Mouse (Mus musculus) lung, postnatal 0 days (tissue): Measurements from ENCODE around the gene Onecut1. TPM values are rescaled to one million over a fixed set of nuclear protein-coding genes. Genes with fewer than 3 reads are reported as not detected.

ENCODE experiments used
- ATAC-seq: fragments of 200-750 bp; cut with Nextera tagmentation; 2 replicates; pipeline ENCODE4 v1.8.0; 2017; ENCODE audit warnings: moderate library complexity
- DNase-seq: peaks from one replicate; pipeline ENCODE4 v3.0.0-alpha.2; 2016; ENCODE audit warnings: low spot score
- H3K27ac ChIP-seq: fragments of 300-500 bp; sonication (generic); 2 replicates; pipeline ENCODE4 v1.5.1; 2014; ENCODE audit warnings: antibody characterized with exemption, mild to moderate bottlenecking, low read length, mixed read lengths
- H3K27me3 ChIP-seq: fragments of 300-500 bp; sonication (generic); replicated peaks from 2 replicates; pipeline ENCODE4 v1.6.1; 2014; ENCODE audit warnings: low read length, mixed read lengths; ENCODE audit not compliant: insufficient read depth
- H3K36me3 ChIP-seq: fragments of 300-500 bp; sonication (generic); 2 replicates; pipeline ENCODE4 v1.6.1; 2014; ENCODE audit warnings: low read length, mixed read lengths; ENCODE audit not compliant: insufficient read depth
- H3K4me1 ChIP-seq: fragments of 300-500 bp; sonication (generic); 2 replicates; pipeline ENCODE4 v1.6.1; 2014; ENCODE audit warnings: antibody characterized with exemption, low read depth, low read length, mixed read lengths; ENCODE audit not compliant: insufficient read depth
- H3K4me2 ChIP-seq: fragments of 300-500 bp; sonication (generic); replicated peaks from 2 replicates; pipeline ENCODE4 v1.6.1; 2014; ENCODE audit warnings: low read depth, mild to moderate bottlenecking, low read length, moderate library complexity, mixed read lengths
- H3K4me3 ChIP-seq: fragments of 300-500 bp; sonication (generic); 2 replicates; pipeline ENCODE4 v1.5.1; 2014; ENCODE audit warnings: low read depth, low read length
- H3K9ac ChIP-seq: fragments of 300-500 bp; sonication (generic); replicated peaks from 2 replicates; pipeline ENCODE4 v1.6.1; 2014; ENCODE audit warnings: low read depth, mild to moderate bottlenecking
- H3K9me3 ChIP-seq: fragments of 300-500 bp; sonication (generic); 2 replicates; pipeline ENCODE4 v1.6.1; 2016; ENCODE audit warnings: low read length, mixed read lengths
- CTCF ChIP-seq: IDR thresholded peaks from 2 replicates; pipeline ENCODE4 v1.5.1; 2016; ENCODE audit warnings: antibody characterized with exemption, mild to moderate bottlenecking
- EP300 ChIP-seq: IDR thresholded peaks from 2 replicates; pipeline ENCODE4 v1.6.1; 2016; ENCODE audit warnings: antibody characterized with exemption, mild to moderate bottlenecking, control low read depth
- WGBS: fragments of 180-500 bp; shearing (Covaris S2); extraction: QIAGEN DNeasy Blood & Tissue Kit; methylation state at CpG from one replicate; pipeline ENCODE4 v1.1.7; 2014; 5-methylcytosine and 5-hydroxymethylcytosine counted together
- polyA plus RNA-seq: library from polyadenylated mRNA; unstranded; fragments of >200 nt; fragmentation: Nextera tagmentation; extraction: Ambion mirVana; gene quantifications from 2 replicates; pipeline ENCODE4 v1.2.1, GENCODE M21; 2015

Gene Onecut1
- polyA plus RNA-seq, 1 experiment from 2014 or later, result not detected

- H3K36me3 ChIP-seq, result no peaks in the 10 kb centered on the region
- no peak overlapping the region for H3K4me2 ChIP-seq
- WGBS, result 6% methylated on average over 27 of the region's 27 CpGs
- ATAC-seq (peak; percentile 6; the same call in 1 of the 2 replicates), DNase-seq (peak; percentile 17)
- H3K4me3 ChIP-seq, result no peak overlapping the region
- no peak overlapping the region for H3K9ac ChIP-seq
- H3K4me1 ChIP-seq, result peaks cover 10% of the 10 kb centered on the region; the same call in 1 of the 2 replicates
- no peaks in the 10 kb centered on the region for H3K9me3 ChIP-seq
- peaks cover 73% of the 10 kb centered on the region for H3K27me3 ChIP-seq
- TF ChIP-seq EP300 (no peak), CTCF (no peak; the same call in 1 of the 2 replicates)
- H3K27ac ChIP-seq, result no peak overlapping the region
Measured at GRCm38 (mm10) chr9:74866596-74867313, 5.0 kb downstream of the Onecut1 start.

GRCm38 (mm10) chr9:74867641-74868205, 6.0 kb downstream of the Onecut1 start:
- no peaks in the 10 kb centered on the region for H3K36me3 ChIP-seq
- ATAC-seq (no peak), DNase-seq (peak; percentile 35)
- peaks cover under 1% of the 10 kb centered on the region; the same call in 1 of the 2 replicates for H3K4me1 ChIP-seq
- H3K4me3 ChIP-seq, result no peak overlapping the region
- 5% methylated on average over 15 of the region's 15 CpGs for WGBS
- TF ChIP-seq CTCF, result peak; percentile 70
- TF ChIP-seq EP300, result no peak
- H3K9me3 ChIP-seq, result no peaks in the 10 kb centered on the region
- no peak overlapping the region for H3K27ac ChIP-seq
- no peak overlapping the region for H3K9ac ChIP-seq
- H3K27me3 ChIP-seq, result peaks cover 63% of the 10 kb centered on the region
- H3K4me2 ChIP-seq, result no peak overlapping the region

- DNase-seq, result no peak
- H3K4me3 ChIP-seq, result no peak overlapping the region
- TF ChIP-seq EP300, result no peak
- TF ChIP-seq CTCF, result no peak
- no peak for ATAC-seq
- peaks cover 56% of the 10 kb centered on the region for H3K27me3 ChIP-seq
- H3K27ac ChIP-seq, result no peak overlapping the region
- H3K4me1 ChIP-seq, result no peaks in the 10 kb centered on the region
- H3K4me2 ChIP-seq, result no peak overlapping the region
- no peaks in the 10 kb centered on the region for H3K9me3 ChIP-seq
- no peaks in the 10 kb centered on the region for H3K36me3 ChIP-seq
- no peak overlapping the region for H3K9ac ChIP-seq
- 11% methylated on average over 22 of the region's 22 CpGs for WGBS
Measured at GRCm38 (mm10) chr9:74868336-74868950, 6.7 kb downstream of the Onecut1 start.

- H3K27ac ChIP-seq, result no peak overlapping the region
- no peaks in the 10 kb centered on the region for H3K4me1 ChIP-seq
- peak; percentile 93 for TF ChIP-seq CTCF
- TF ChIP-seq EP300, result no peak
- ATAC-seq, result no peak
- no peaks in the 10 kb centered on the region for H3K9me3 ChIP-seq
- H3K4me3 ChIP-seq, result no peak overlapping the region
- WGBS, result 19% methylated on average over 13 of the region's 13 CpGs
- peaks cover 29% of the 10 kb centered on the region for H3K27me3 ChIP-seq
- H3K36me3 ChIP-seq, result no peaks in the 10 kb centered on the region
- no peak overlapping the region for H3K4me2 ChIP-seq
- peak; percentile 61 for DNase-seq
- no peak overlapping the region for H3K9ac ChIP-seq
Measured at GRCm38 (mm10) chr9:74870960-74871688, 9.4 kb downstream of the Onecut1 start.

- Histone ChIP-seq H3K4me1 (no peaks in the 10 kb centered on the region), H3K9me3 (no peaks in the 10 kb centered on the region), H3K4me3 (no peak overlapping the region), H3K9ac (no peak overlapping the region), H3K27me3 (no peaks in the 10 kb centered on the region), H3K4me2 (no peak overlapping the region), H3K27ac (no peak overlapping the region), H3K36me3 (no peaks in the 10 kb centered on the region)
- TF ChIP-seq CTCF, result no peak
- no peak for TF ChIP-seq EP300
- WGBS, result 65% methylated on average over 6 of the region's 6 CpGs
- ATAC-seq (no peak), DNase-seq (no peak)
Measured at GRCm38 (mm10) chr9:74876328-74876727, 14.6 kb downstream of the Onecut1 start.

GRCm38 (mm10) chr9:74877709-74878108, 16.0 kb downstream of the Onecut1 start:
- H3K27ac ChIP-seq, result no peak overlapping the region
- no peak overlapping the region for H3K4me3 ChIP-seq
- H3K4me2 ChIP-seq, result no peak overlapping the region
- H3K36me3 ChIP-seq, result no peaks in the 10 kb centered on the region
- no peaks in the 10 kb centered on the region for H3K4me1 ChIP-seq
- WGBS, result 45% methylated on average over 2 of the region's 2 CpGs
- DNase-seq (no peak), ATAC-seq (no peak)
- TF ChIP-seq CTCF (no peak), EP300 (no peak)
- H3K27me3 ChIP-seq, result no peaks in the 10 kb centered on the region
- no peak overlapping the region for H3K9ac ChIP-seq
- no peaks in the 10 kb centered on the region for H3K9me3 ChIP-seq
